Mouse (Mus musculus) liver, adult 2 months (tissue): ENCODE results near the gene Mtrr. TPM values are rescaled to one million over a fixed set of nuclear protein-coding genes. Genes with fewer than 3 reads are reported as not detected.
A peak's percentile ranks its signal among the peaks of the same experiment; 100 is the strongest.

Source experiments
- DNase-seq: peaks from one replicate; pipeline ENCODE4 v3.0.0-alpha.2; 2011; ENCODE audit warnings: low read depth, low spot score; ENCODE audit errors: extremely low read depth
- H3K27ac ChIP-seq: fragments of 200-500 bp; replicated peaks from 2 replicates; pipeline ENCODE4 v1.5.1; 2012; ENCODE audit warnings: low read depth, mild to moderate bottlenecking, control low read depth, inconsistent platforms, low read length; ENCODE audit not compliant: insufficient read depth
- H3K27me3 ChIP-seq: fragments of 200-500 bp; 2 replicates; pipeline ENCODE4 v1.6.1; 2012; ENCODE audit warnings: mild to moderate bottlenecking, moderate library complexity, low read length, inconsistent platforms; ENCODE audit not compliant: control insufficient read depth, insufficient read depth
- H3K36me3 ChIP-seq: fragments of 200-500 bp; 2 replicates; pipeline ENCODE4 v1.6.1; 2012; ENCODE audit warnings: low read length, inconsistent platforms; ENCODE audit not compliant: control insufficient read depth, insufficient read depth
- H3K4me1 ChIP-seq: fragments of 200-500 bp; 2 replicates; pipeline ENCODE4 v1.6.1; 2011; ENCODE audit warnings: low read length; ENCODE audit not compliant: control insufficient read depth, insufficient read depth
- H3K4me3 ChIP-seq: fragments of 200-500 bp; 2 replicates; pipeline ENCODE4 v1.5.1; 2011; ENCODE audit warnings: low read depth, mild to moderate bottlenecking, control low read depth, low read length, moderate library complexity; ENCODE audit not compliant: insufficient read depth
- H3K79me2 ChIP-seq: fragments of 200-500 bp; 2 replicates; pipeline ENCODE4 v1.6.1; 2012; ENCODE audit warnings: inconsistent platforms, mild to moderate bottlenecking, low read length, moderate library complexity; ENCODE audit not compliant: control insufficient read depth, insufficient read depth
- H3K9ac ChIP-seq: fragments of 200-500 bp; 2 replicates; pipeline ENCODE4 v1.6.1; 2012; ENCODE audit warnings: low read depth, mild to moderate bottlenecking, control low read depth, inconsistent platforms, low read length
- CTCF ChIP-seq: fragments of 200-500 bp; IDR thresholded peaks from 2 replicates; pipeline ENCODE4 v1.5.1; 2011; ENCODE audit warnings: low read depth, low read length, control low read depth
- POLR2A ChIP-seq: fragments of 200-500 bp; IDR thresholded peaks from 2 replicates; pipeline ENCODE4 v1.6.1; 2011; ENCODE audit warnings: low read length, control low read depth; ENCODE audit not compliant: insufficient read depth; ENCODE audit errors: extremely low read depth
- WGBS: fragments of 180-500 bp; shearing (Covaris S2); methylation state at CpG from one replicate; pipeline ENCODE4 v1.1.7; 2018; 5-methylcytosine and 5-hydroxymethylcytosine counted together
- polyA plus RNA-seq: library from polyadenylated mRNA; depleted of rRNA; stranded (reverse); fragments of >200 nt; gene quantifications from 2 replicates; pipeline ENCODE4 v1.2.3, GENCODE M21; 2012; rRNA removed
- total RNA-seq: library from RNA; depleted of rRNA; stranded (reverse); fragments of >200 nt; gene quantifications from 2 replicates; pipeline ENCODE4 v1.2.3, GENCODE M21; 2014; rRNA removed

Gene Mtrr
- total RNA-seq = 6.8 and 7.0 TPM in 2 replicates
- polyA plus RNA-seq = 4.8 and 5.1 TPM in 2 replicates

- Histone ChIP-seq H3K4me3 (peak within 1 kb of the TSS; percentile 82), H3K36me3 (peaks cover 12% of the 10 kb centered on the region), H3K79me2 (peaks cover 3% of the 10 kb centered on the region; the same call in 1 of the 2 replicates), H3K27ac (peak within 1 kb of the TSS; percentile 52), H3K4me1 (peaks cover 3% of the 10 kb centered on the region), H3K9ac (peak within 1 kb of the TSS; percentile 81), H3K27me3 (no peaks in the 10 kb centered on the region)
- peak; percentile 85 for DNase-seq
- under 1% methylated on average over 81 of the region's 81 CpGs for WGBS
- no peak for TF ChIP-seq CTCF
- TF ChIP-seq POLR2A = peak; percentile 76
Measured at GRCm38 (mm10) chr13:68581747-68582516, at the start of gene Mtrr, which contains the start of gene Fastkd3. Gene Mtrr, minus strand, starts transcription at chr13:68582149. Gene Fastkd3, plus strand, starts transcription at chr13:68582234.

- Histone ChIP-seq H3K36me3 (no peaks in the 10 kb centered on the region), H3K79me2 (no peaks in the 10 kb centered on the region), H3K4me3 (no peak overlapping the region), H3K9ac (no peak overlapping the region), H3K27me3 (0 out of 2 replicates have a peak, but pooled peaks cover 3% of the 10 kb centered on the region), H3K27ac (no peak overlapping the region), H3K4me1 (0 out of 2 replicates have a peak, but pooled peaks cover 2% of the 10 kb centered on the region)
- peak; percentile 92 for DNase-seq
- WGBS = 19% methylated on average over 3 of the region's 3 CpGs
- TF ChIP-seq CTCF (no peak), POLR2A (no peak)
Measured at GRCm38 (mm10) chr13:68627041-68627440, 45.1 kb upstream of the Mtrr start.

- DNase-seq = peak; percentile 15
- WGBS = 60% methylated on average over 6 of the region's 6 CpGs
Measured at GRCm38 (mm10) chr13:68622792-68623191, 40.8 kb upstream of the Mtrr start.

GRCm38 (mm10) chr13:68607652-68608405 lies 25.9 kb upstream of the Mtrr start:
- no peak for TF ChIP-seq CTCF
- no peak for TF ChIP-seq POLR2A
- WGBS = 59% methylated on average over 21 of the region's 21 CpGs

More at GRCm38 (mm10) chr13:68622792-68623191, 40.8 kb upstream of the Mtrr start:
- H3K27me3 ChIP-seq = 0 out of 2 replicates have a peak, but pooled peaks cover 3% of the 10 kb centered on the region
- H3K9ac ChIP-seq = no peak overlapping the region
- H3K79me2 ChIP-seq = no peaks in the 10 kb centered on the region
- 0 out of 2 replicates have a peak, but pooled peaks cover 2% of the 10 kb centered on the region for H3K4me1 ChIP-seq
- no peak overlapping the region for H3K4me3 ChIP-seq
- no peak overlapping the region for H3K27ac ChIP-seq
- no peak for TF ChIP-seq CTCF
- no peak for TF ChIP-seq POLR2A
- no peaks in the 10 kb centered on the region for H3K36me3 ChIP-seq

GRCm38 (mm10) chr13:68605689-68606126 lies 23.8 kb upstream of the Mtrr start:
- H3K9ac ChIP-seq = peak overlapping the region; percentile 12

More at GRCm38 (mm10) chr13:68607652-68608405, 25.9 kb upstream of the Mtrr start:
- Histone ChIP-seq H3K27me3 (no peaks in the 10 kb centered on the region), H3K27ac (no peak overlapping the region), H3K9ac (no peak overlapping the region), H3K79me2 (no peaks in the 10 kb centered on the region), H3K4me1 (no peaks in the 10 kb centered on the region; the same call in 1 of the 2 replicates), H3K36me3 (no peaks in the 10 kb centered on the region), H3K4me3 (no peak overlapping the region)
- DNase-seq = no peak

More at GRCm38 (mm10) chr13:68605689-68606126, 23.8 kb upstream of the Mtrr start:
- 0 out of 2 replicates have a peak, but pooled peaks have one; percentile 11 for TF ChIP-seq CTCF
- TF ChIP-seq POLR2A = no peak
- H3K36me3 ChIP-seq = no peaks in the 10 kb centered on the region
- 4% methylated on average over 9 of the region's 11 CpGs for WGBS
- peak; percentile 75 for DNase-seq
- H3K4me3 ChIP-seq = peak overlapping the region; percentile 45; the same call in 1 of the 2 replicates
- H3K27ac ChIP-seq = no peak overlapping the region
- no peaks in the 10 kb centered on the region; the same call in 1 of the 2 replicates for H3K4me1 ChIP-seq
- no peaks in the 10 kb centered on the region for H3K79me2 ChIP-seq
- no peaks in the 10 kb centered on the region for H3K27me3 ChIP-seq
